Mouse (Mus musculus) midbrain, postnatal 0 days (tissue): Measurements from ENCODE around the gene Gm609. TPM values are rescaled to one million over a fixed set of nuclear protein-coding genes. Genes with fewer than 3 reads are reported as not detected.
A peak's percentile ranks its signal among the peaks of the same experiment; 100 is the strongest.

Experiments used
- ATAC-seq: fragments of 200-750 bp; cut with Nextera tagmentation; 2 replicates; pipeline ENCODE4 v1.8.0; 2017; ENCODE audit warnings: moderate number of reproducible peaks, mild to moderate bottlenecking, moderate TSS enrichment, moderate library complexity; ENCODE audit not compliant: low FRiP score
- DNase-seq: peaks from one replicate; pipeline ENCODE4 v3.0.0-alpha.2; 2015; ENCODE audit warnings: low spot score
- H3K27ac ChIP-seq: fragments of 300-500 bp; sonication (generic); 2 replicates; pipeline ENCODE4 v1.5.1; 2014; ENCODE audit warnings: low read depth, mild to moderate bottlenecking, low read length, mixed read lengths
- H3K27me3 ChIP-seq: fragments of 300-500 bp; sonication (generic); 2 replicates; pipeline ENCODE4 v1.6.1; 2014; ENCODE audit warnings: low read length, control low read depth, mixed read lengths; ENCODE audit not compliant: insufficient read depth
- H3K36me3 ChIP-seq: fragments of 300-500 bp; sonication (generic); 2 replicates; pipeline ENCODE4 v1.6.1; 2014; ENCODE audit warnings: low read length, control low read depth, mixed read lengths; ENCODE audit not compliant: insufficient read depth
- H3K4me1 ChIP-seq: fragments of 300-500 bp; sonication (generic); 2 replicates; pipeline ENCODE4 v1.6.1; 2014; ENCODE audit warnings: mild to moderate bottlenecking, control low read depth, antibody characterized with exemption, low read length, mixed read lengths; ENCODE audit not compliant: insufficient read depth
- H3K4me2 ChIP-seq: fragments of 300-500 bp; sonication (generic); 2 replicates; pipeline ENCODE4 v1.6.1; 2014; ENCODE audit warnings: low read depth, mild to moderate bottlenecking, low read length, mixed read lengths; ENCODE audit not compliant: poor library complexity, severe bottlenecking
- H3K4me3 ChIP-seq: fragments of 300-500 bp; sonication (generic); 2 replicates; pipeline ENCODE4 v1.5.1; 2014; ENCODE audit warnings: low read depth, mild to moderate bottlenecking, low read length, moderate library complexity
- H3K9ac ChIP-seq: fragments of 300-500 bp; sonication (generic); replicated peaks from 2 replicates; pipeline ENCODE4 v1.6.1; 2014; ENCODE audit warnings: mild to moderate bottlenecking, low read length, moderate library complexity, mixed read lengths; ENCODE audit not compliant: poor library complexity, severe bottlenecking
- H3K9me3 ChIP-seq: fragments of 300-500 bp; sonication (generic); 2 replicates; pipeline ENCODE4 v1.6.1; 2016; ENCODE audit warnings: low read length, control low read depth
- CTCF ChIP-seq: IDR thresholded peaks from 2 replicates; pipeline ENCODE4 v1.5.1; 2016; ENCODE audit warnings: antibody characterized with exemption, mild to moderate bottlenecking
- WGBS: fragments of 180-500 bp; shearing (Covaris S2); extraction: QIAGEN DNeasy Blood & Tissue Kit; methylation state at CpG from one replicate; pipeline ENCODE4 v1.1.7; 2014; 5-methylcytosine and 5-hydroxymethylcytosine counted together
- polyA plus RNA-seq: library from polyadenylated mRNA; unstranded; fragments of >200 nt; fragmentation: Nextera tagmentation; extraction: Ambion mirVana; gene quantifications from 2 replicates; pipeline ENCODE4 v1.2.1, GENCODE M21; 2015
- total RNA-seq: library from RNA; depleted of rRNA; stranded (reverse); fragments of >200 nt; gene quantifications from 2 replicates; pipeline ENCODE4 v1.2.3, GENCODE M21; 2014

The Gm609 gene
- total and polyA plus RNA-seq, 2 experiments from 2014 or later, result not detected

GRCm38 (mm10) chr16:45402951-45403350, 89.8 kb downstream of the Gm609 start:
- Histone ChIP-seq H3K4me3 (no peak overlapping the region), H3K9ac (no peak overlapping the region), H3K36me3 (0 out of 2 replicates have a peak, but pooled peaks cover 3% of the 10 kb centered on the region), H3K27me3 (no peaks in the 10 kb centered on the region), H3K27ac (no peak overlapping the region), H3K4me1 (peaks cover 2% of the 10 kb centered on the region; the same call in 1 of the 2 replicates), H3K4me2 (no peak overlapping the region), H3K9me3 (no peaks in the 10 kb centered on the region)
- no peak for TF ChIP-seq CTCF
- DNase-seq, result no peak
- ATAC-seq, result no peak
- 70% methylated on average over 2 of the region's 2 CpGs for WGBS

DNA sequence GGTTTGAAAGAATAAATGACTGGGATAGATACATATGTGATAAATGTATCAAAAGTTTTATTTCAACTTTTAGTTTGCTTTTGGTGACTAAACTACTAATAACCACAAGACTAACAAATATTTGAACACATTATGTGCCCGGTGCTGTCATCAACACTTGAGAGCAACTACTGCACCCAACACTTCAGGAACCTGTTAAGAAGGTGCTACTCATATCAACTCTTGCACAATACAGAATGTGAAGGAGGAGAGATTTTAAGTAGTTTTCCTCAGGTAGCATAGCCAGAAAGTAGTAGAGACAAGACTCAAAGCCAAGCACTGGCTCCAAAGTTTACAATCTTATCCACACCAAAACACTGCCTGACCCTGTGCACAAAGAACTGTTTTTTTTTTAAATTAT, 90.7 kb downstream of the Gm609 start:
- H3K9ac ChIP-seq, result no peak overlapping the region
- 0 out of 2 replicates have a peak, but pooled peaks cover 3% of the 10 kb centered on the region for H3K36me3 ChIP-seq
- peaks cover 2% of the 10 kb centered on the region; the same call in 1 of the 2 replicates for H3K4me1 ChIP-seq
- H3K4me3 ChIP-seq, result no peak overlapping the region
- no peak for DNase-seq
- no peak for TF ChIP-seq CTCF
- no peaks in the 10 kb centered on the region for H3K9me3 ChIP-seq
- 97% methylated on average over 1 of the region's 1 CpGs for WGBS
- no peak overlapping the region for H3K27ac ChIP-seq
- H3K4me2 ChIP-seq, result no peak overlapping the region
- no peak for ATAC-seq
- no peaks in the 10 kb centered on the region for H3K27me3 ChIP-seq

DNA sequence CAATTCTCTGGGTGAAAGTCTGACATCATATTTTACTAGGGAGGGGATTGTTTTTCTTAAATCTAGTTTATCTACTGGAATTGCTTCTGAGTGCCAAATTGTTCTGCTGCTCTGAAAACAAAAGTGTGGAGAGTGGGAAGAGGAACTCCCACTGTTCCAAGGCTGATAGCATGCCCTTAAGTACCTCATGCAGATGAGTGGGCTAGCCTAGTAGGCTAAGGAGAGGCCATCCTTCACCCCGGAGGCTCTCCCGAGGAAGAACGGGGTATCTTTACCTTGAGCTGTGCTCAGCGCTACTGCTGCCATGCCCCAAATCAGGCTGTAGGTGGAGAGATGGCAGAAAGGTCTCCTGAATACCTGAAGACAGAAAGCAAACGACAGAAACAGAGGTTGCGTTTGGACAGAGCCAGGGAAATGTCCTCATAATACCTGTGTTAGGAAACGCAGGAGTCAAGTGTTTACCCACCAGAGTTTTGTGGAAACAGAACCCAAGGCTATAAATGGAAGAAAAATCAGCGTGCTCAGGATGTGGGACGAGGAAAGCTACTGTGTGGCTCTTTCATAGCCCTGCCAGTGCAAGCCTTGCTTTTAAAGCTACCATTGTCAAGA, 92.7 kb downstream of the Gm609 start:
- no peaks in the 10 kb centered on the region for H3K27me3 ChIP-seq
- DNase-seq, result no peak
- H3K9ac ChIP-seq, result no peak overlapping the region
- H3K36me3 ChIP-seq, result peaks cover 15% of the 10 kb centered on the region; the same call in 1 of the 2 replicates
- WGBS, result 71% methylated on average over 9 of the region's 9 CpGs
- no peaks in the 10 kb centered on the region; the same call in 1 of the 2 replicates for H3K4me1 ChIP-seq
- no peak for ATAC-seq
- no peak overlapping the region for H3K4me2 ChIP-seq
- no peak overlapping the region for H3K4me3 ChIP-seq
- TF ChIP-seq CTCF, result no peak
- no peak overlapping the region for H3K27ac ChIP-seq
- no peaks in the 10 kb centered on the region for H3K9me3 ChIP-seq

GRCm38 (mm10) chr16:45399411-45399810, 93.4 kb downstream of the Gm609 start:
- Histone ChIP-seq H3K27me3 (no peaks in the 10 kb centered on the region), H3K4me2 (no peak overlapping the region), H3K27ac (no peak overlapping the region), H3K9ac (no peak overlapping the region), H3K4me1 (no peaks in the 10 kb centered on the region; the same call in 1 of the 2 replicates), H3K36me3 (peaks cover 21% of the 10 kb centered on the region), H3K4me3 (no peak overlapping the region), H3K9me3 (no peaks in the 10 kb centered on the region)
- DNase-seq (no peak), ATAC-seq (no peak)
- WGBS, result 84% methylated on average over 3 of the region's 3 CpGs
- no peak for TF ChIP-seq CTCF

DNA sequence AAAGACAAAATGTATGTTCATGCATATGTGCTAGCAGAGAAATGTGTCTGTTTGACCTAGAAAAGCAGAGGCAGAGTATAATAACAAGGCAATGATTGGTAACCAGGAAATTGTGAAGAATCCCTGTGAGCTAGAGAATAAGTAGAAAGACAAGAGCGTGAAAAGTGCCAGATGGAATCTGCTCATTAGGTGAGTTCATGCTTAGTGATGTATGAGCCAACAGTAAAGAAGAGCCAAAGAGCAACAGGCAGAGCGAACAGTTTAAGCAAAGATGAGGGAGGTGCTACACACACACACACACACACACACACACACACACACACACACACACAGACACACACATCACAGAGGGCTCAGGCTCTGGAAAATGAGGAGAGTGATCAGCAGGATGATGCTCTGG, 95.3 kb downstream of the Gm609 start:
- ATAC-seq (no peak), DNase-seq (peak; percentile 38)
- no peaks in the 10 kb centered on the region for H3K27me3 ChIP-seq
- peaks cover 29% of the 10 kb centered on the region for H3K36me3 ChIP-seq
- no peak for TF ChIP-seq CTCF
- WGBS, result 73% methylated on average over 2 of the region's 2 CpGs
- no peaks in the 10 kb centered on the region for H3K4me1 ChIP-seq
- H3K27ac ChIP-seq, result no peak overlapping the region
- H3K4me3 ChIP-seq, result no peak overlapping the region
- no peak overlapping the region for H3K4me2 ChIP-seq
- no peak overlapping the region for H3K9ac ChIP-seq
- H3K9me3 ChIP-seq, result no peaks in the 10 kb centered on the region

- H3K4me2 ChIP-seq, result no peak overlapping the region
- no peaks in the 10 kb centered on the region for H3K9me3 ChIP-seq
- no peak overlapping the region for H3K9ac ChIP-seq
- no peak for ATAC-seq
- no peak for TF ChIP-seq CTCF
- H3K27me3 ChIP-seq, result no peaks in the 10 kb centered on the region
- H3K4me3 ChIP-seq, result no peak overlapping the region
- no peak overlapping the region for H3K27ac ChIP-seq
- WGBS, result 81% methylated on average over 6 of the region's 6 CpGs
- DNase-seq, result no peak
- peaks cover 37% of the 10 kb centered on the region for H3K36me3 ChIP-seq
- no peaks in the 10 kb centered on the region for H3K4me1 ChIP-seq
Measured at GRCm38 (mm10) chr16:45392246-45392645, 100.5 kb downstream of the Gm609 start.
